ENCODE assay signal across 18 mouse cellular contexts in genomic region chr6:88592367-88592766, GRCm38 (mm10). TPM values are rescaled to one million over a fixed set of nuclear protein-coding genes. Genes with fewer than 3 reads are reported as not detected.
"Had no signal": no experiment of that assay in that cellular context is flagged by ENCODE, and none has a peak within 500 bp of the region (broad histone marks: within the 10 kb centered on the region; RNA-seq: fewer than 3 reads in every experiment).

No protein-coding gene starts in this region.

- H3K9ac ChIP-seq: limb, embryonic 12.5 days; liver, embryonic 13.5 days; liver, postnatal 0 days; lung, embryonic 15.5 days; midbrain, embryonic 12.5 days; neural tube, embryonic 13.5 days had no signal

- H3K9me3 ChIP-seq: liver, embryonic 13.5 days; lung, embryonic 15.5 days; megakaryocyte, embryonic 14.5 days; midbrain, embryonic 12.5 days had no signal

- H3K4me3 ChIP-seq: layer of hippocampus, adult 2 months; limb, embryonic 12.5 days; liver, embryonic 13.5 days; lung, embryonic 15.5 days; megakaryocyte, embryonic 14.5 days; midbrain, embryonic 12.5 days; neural tube, embryonic 13.5 days had no signal

- H3K27ac ChIP-seq: layer of hippocampus, adult 2 months; limb, embryonic 12.5 days; liver, embryonic 13.5 days; lung, embryonic 15.5 days; macrophage; midbrain, embryonic 12.5 days; neural tube, embryonic 13.5 days had no signal

- ATAC-seq: liver, postnatal 0 days; midbrain, embryonic 16.5 days had no signal

- H3K36me3 ChIP-seq: limb, embryonic 12.5 days; liver, embryonic 13.5 days; lung, embryonic 15.5 days; midbrain, embryonic 12.5 days; neural tube, embryonic 13.5 days had no signal

- H3K4me2 ChIP-seq: limb, embryonic 12.5 days; liver, embryonic 13.5 days; lung, embryonic 15.5 days; midbrain, embryonic 12.5 days; neural tube, embryonic 13.5 days had no signal

- H3K27me3 ChIP-seq: limb, embryonic 12.5 days; liver, embryonic 13.5 days; lung, embryonic 15.5 days; midbrain, embryonic 12.5 days; neural tube, embryonic 13.5 days had no signal

- DNase-seq: kidney, postnatal 10 days; liver; liver, embryonic 13.5 days; liver, postnatal 0 days; lung, postnatal 14 days; retina, postnatal 1 day; right cerebral cortex, postnatal 4 days; spleen, adult 18-20 months; thymus, postnatal 36 days had no signal

- H3K4me1 ChIP-seq: midbrain, embryonic 12.5 days had no signal

RNA-seq across cellular contexts. Expression of gene Kbtbd12, which starts 45.4 kb away (rescaled TPM):
- polyA plus RNA-seq: midbrain, embryonic 12.5 days; neural tube, embryonic 13.5 days; stomach, embryonic 14.5 days had no signal
